In genomic region chr13:69696333-69696991, GRCm38 (mm10) we compare ENCODE assay signal across 8 mouse cellular contexts. TPM values are rescaled to one million over a fixed set of nuclear protein-coding genes. Genes with fewer than 3 reads are reported as not detected.
A peak's percentile ranks its signal among the peaks of the same experiment; 100 is the strongest.
DNase-seq lines count a peak whose midpoint lies in the region; ATAC-seq and TF ChIP-seq lines count a peak whose summit lies in the region.

No protein-coding gene starts in this region.

- intact Hi-C loops in gastrocnemius, adult 2 months (cut with DNase I) = loop anchor here (5.0 kb wide), 1 partner anchor 891 kb away; no protein-coding TSS in a partner anchor

- no peak overlapping the region for H3K9ac ChIP-seq in liver, embryonic 13.5 days

- no peaks in the 10 kb centered on the region for H3K9me3 ChIP-seq in liver, embryonic 13.5 days (replicated peaks)

- no peak overlapping the region for H3K4me3 ChIP-seq in gastrocnemius, adult 2 months
- no peak overlapping the region for H3K4me3 ChIP-seq in liver, embryonic 13.5 days (replicated peaks)

- 37% methylated on average over 13 of the region's 13 CpGs for WGBS in liver, embryonic 13.5 days (ENCODE audit: insufficient replicate concordance)

- no peaks in the 10 kb centered on the region for H3K36me3 ChIP-seq in liver, embryonic 13.5 days

- peak; percentile 66 for TF ChIP-seq CTCF in gastrocnemius, adult 2 months (IDR thresholded peaks at IDR 0.05)

- peak; percentile 6 to 21 for DNase-seq in B cell, adult 2 months
- DNase-seq in ZHBTc4 (ENCODE audit: low read depth, low spot score) = peak; percentile 89
- DNase-seq in cerebellum, postnatal 36 days = peak; percentile 88 to 90
- peak; percentile 59 for DNase-seq in gastrocnemius, adult 2 months
- peak; percentile 69 to 82 for DNase-seq in kidney, postnatal 25 days
- peak; percentile 27 for DNase-seq in liver, embryonic 13.5 days
- DNase-seq in ovary, adult 18-20 months (ENCODE audit: low spot score) = peak; percentile 28
- DNase-seq in urinary bladder, postnatal 36 days (ENCODE audit: low spot score in 2 of 2) = peak; percentile 11 to 25

- ATAC-seq in liver, embryonic 13.5 days (ENCODE audit: low read depth) = no peak

- H3K27ac ChIP-seq in gastrocnemius, adult 2 months = no peak overlapping the region
- no peak overlapping the region for H3K27ac ChIP-seq in liver, embryonic 13.5 days

- no peak overlapping the region for H3K4me2 ChIP-seq in liver, embryonic 13.5 days

- H3K4me1 ChIP-seq in liver, embryonic 13.5 days (replicated peaks) = no peaks in the 10 kb centered on the region

- H3K27me3 ChIP-seq in liver, embryonic 13.5 days = no peaks in the 10 kb centered on the region

RNA-seq across cellular contexts. Expression of gene Ube2ql1, which starts 43.2 kb away (rescaled TPM):
- total RNA-seq in gastrocnemius, adult 2 months (2021) = 1 to 10 TPM in 1 of 2 experiments, under 1 TPM in 1; 0.64 to 1.3 TPM
- 0.05 and 0.13 TPM in 2 replicates for polyA plus RNA-seq in liver, embryonic 13.5 days (2015; fragmentation: Nextera tagmentation; extraction: Ambion mirVana)

Comparison
In these comparisons a context has a peak if more than half of its experiments do, and no peak if none do; other contexts are left out.
1. DNase-seq: peak in every context shown above with its lines; median percentile 89 in ZHBTc4; 89 in cerebellum, postnatal 36 days; 76 in kidney, postnatal 25 days; 59 in gastrocnemius, adult 2 months; 28 in ovary, adult 18-20 months; 27 in liver, embryonic 13.5 days; 18 in urinary bladder, postnatal 36 days; 14 in B cell, adult 2 months.